Mouse (Mus musculus) CD8-positive naive resting alpha-beta T cell, adult 2 months (primary cell): Measurements from ENCODE around the gene Als2.
A peak's percentile ranks its signal among the peaks of the same experiment; 100 is the strongest.

ENCODE experiments used
- DNase-seq, 2 experiments: peaks; one replicate each; pipeline ENCODE4 v3.0.0; 2022; ENCODE audit warnings: low read depth in 2 of 2, low spot score in 2 of 2

Gene Als2

GRCm38 (mm10) chr1:59236856-59237441 is at the start of gene Als2:
Als2 (minus strand) TSS chr1:59237231.
- DNase-seq: peak; percentile 95 to 98

GRCm38 (mm10) chr1:59286316-59286850 is 49.4 kb upstream of the Als2 start:
- DNase-seq: peak in 1 of 2 experiments; percentile 7

- no peak for DNase-seq
Observed at GRCm38 (mm10) chr1:59285880-59286279, 48.8 kb upstream of the Als2 start.

- no peak for DNase-seq
Observed at GRCm38 (mm10) chr1:59272189-59272588, 35.2 kb upstream of the Als2 start.

GRCm38 (mm10) chr1:59269951-59270689 is 33.1 kb upstream of the Als2 start:
- no peak for DNase-seq

GRCm38 (mm10) chr1:59269466-59269865 is 32.4 kb upstream of the Als2 start:
- no peak for DNase-seq

GRCm38 (mm10) chr1:59268931-59269330 is 31.9 kb upstream of the Als2 start:
- DNase-seq: no peak

- DNase-seq: no peak
Observed at GRCm38 (mm10) chr1:59257736-59258135, 20.7 kb upstream of the Als2 start.

GRCm38 (mm10) chr1:59256751-59257231 is 19.8 kb upstream of the Als2 start, which contains the start of gene Cdk15:
Cdk15 (plus strand) TSS chr1:59256906.
- no peak for DNase-seq

- no peak for DNase-seq
Observed at GRCm38 (mm10) chr1:59253301-59253909, 16.4 kb upstream of the Als2 start.

GRCm38 (mm10) chr1:59252762-59253161 is 15.7 kb upstream of the Als2 start:
- no peak for DNase-seq

GRCm38 (mm10) chr1:59247602-59248001 is 10.6 kb upstream of the Als2 start:
- DNase-seq: no peak

- no peak for DNase-seq
Observed at GRCm38 (mm10) chr1:59243770-59244169, 6.7 kb upstream of the Als2 start.

GRCm38 (mm10) chr1:59237614-59238211 is 682 bp upstream of the Als2 start:
- peak; percentile 48 to 49 for DNase-seq

- DNase-seq: no peak
Observed at GRCm38 (mm10) chr1:59229187-59229586, 7.8 kb downstream of the Als2 start.

GRCm38 (mm10) chr1:59228552-59228951 is 8.5 kb downstream of the Als2 start:
- DNase-seq: no peak

GRCm38 (mm10) chr1:59222101-59222825 is 14.8 kb downstream of the Als2 start:
- DNase-seq: no peak

GRCm38 (mm10) chr1:59221591-59221990 is 15.4 kb downstream of the Als2 start:
- DNase-seq: no peak

GRCm38 (mm10) chr1:59220371-59220770 is 16.7 kb downstream of the Als2 start:
- DNase-seq: no peak

GRCm38 (mm10) chr1:59215446-59215845 is 21.6 kb downstream of the Als2 start:
- no peak for DNase-seq

- no peak for DNase-seq
Observed at GRCm38 (mm10) chr1:59212951-59213350, 24.1 kb downstream of the Als2 start.
